Mouse (Mus musculus) lung, postnatal 10 days (tissue): Measurements from ENCODE around the gene Alg2.

Experiments
- DNase-seq: peaks from one replicate; pipeline ENCODE4 v3.0.0; 2021

Alg2 gene

GRCm38 (mm10) chr4:47449586-47450522 is 24.3 kb downstream of the Alg2 start:
- DNase-seq: no peak

GRCm38 (mm10) chr4:47449116-47449515 is 25.0 kb downstream of the Alg2 start:
- DNase-seq: no peak

GRCm38 (mm10) chr4:47448526-47448925 is 25.6 kb downstream of the Alg2 start:
- no peak for DNase-seq

- no peak for DNase-seq
These were observed 33.2 kb downstream of the Alg2 start for GRCm38 (mm10) chr4:47440951-47441350.

GRCm38 (mm10) chr4:47438956-47439355 is 35.2 kb downstream of the Alg2 start:
- no peak for DNase-seq

GRCm38 (mm10) chr4:47437365-47438340 is 36.5 kb downstream of the Alg2 start:
- DNase-seq: peak; percentile 93

- peak; percentile 25 for DNase-seq
These were observed 38.4 kb downstream of the Alg2 start for GRCm38 (mm10) chr4:47435566-47436360.

- DNase-seq: no peak
These were observed 39.0 kb downstream of the Alg2 start for GRCm38 (mm10) chr4:47435131-47435530.

GRCm38 (mm10) chr4:47432766-47433165 is 41.4 kb downstream of the Alg2 start:
- DNase-seq: no peak

GRCm38 (mm10) chr4:47431081-47431480 is 43.1 kb downstream of the Alg2 start:
- no peak for DNase-seq

GRCm38 (mm10) chr4:47430557-47430956 is 43.6 kb downstream of the Alg2 start:
- no peak for DNase-seq

GRCm38 (mm10) chr4:47427606-47428005 is 46.5 kb downstream of the Alg2 start:
- no peak for DNase-seq

GRCm38 (mm10) chr4:47425247-47425830 is 48.8 kb downstream of the Alg2 start:
- DNase-seq: no peak

- DNase-seq: no peak
These were observed 49.8 kb downstream of the Alg2 start for GRCm38 (mm10) chr4:47424376-47424775.

- DNase-seq: no peak
These were observed 51.2 kb downstream of the Alg2 start for GRCm38 (mm10) chr4:47422946-47423345.

GRCm38 (mm10) chr4:47422194-47422593 is 51.9 kb downstream of the Alg2 start:
- DNase-seq: no peak

GRCm38 (mm10) chr4:47420191-47420590 is 53.9 kb downstream of the Alg2 start:
- no peak for DNase-seq

GRCm38 (mm10) chr4:47419268-47419973 is 54.7 kb downstream of the Alg2 start:
- no peak for DNase-seq

- DNase-seq: no peak
These were observed 56.3 kb downstream of the Alg2 start for GRCm38 (mm10) chr4:47417871-47418270.
